Mouse (Mus musculus): ENCODE results near the gene Krt8.

Krt8 gene

GRCm38 (mm10) chr15:102004189-102004588, at the start of gene Krt8:
Gene Krt8, minus strand, starts transcription at chr15:102004482.
- no peak for DNase-seq (ENCODE audit: inconsistent age in 2 of 2, low spot score in 1 of 2)

DNA sequence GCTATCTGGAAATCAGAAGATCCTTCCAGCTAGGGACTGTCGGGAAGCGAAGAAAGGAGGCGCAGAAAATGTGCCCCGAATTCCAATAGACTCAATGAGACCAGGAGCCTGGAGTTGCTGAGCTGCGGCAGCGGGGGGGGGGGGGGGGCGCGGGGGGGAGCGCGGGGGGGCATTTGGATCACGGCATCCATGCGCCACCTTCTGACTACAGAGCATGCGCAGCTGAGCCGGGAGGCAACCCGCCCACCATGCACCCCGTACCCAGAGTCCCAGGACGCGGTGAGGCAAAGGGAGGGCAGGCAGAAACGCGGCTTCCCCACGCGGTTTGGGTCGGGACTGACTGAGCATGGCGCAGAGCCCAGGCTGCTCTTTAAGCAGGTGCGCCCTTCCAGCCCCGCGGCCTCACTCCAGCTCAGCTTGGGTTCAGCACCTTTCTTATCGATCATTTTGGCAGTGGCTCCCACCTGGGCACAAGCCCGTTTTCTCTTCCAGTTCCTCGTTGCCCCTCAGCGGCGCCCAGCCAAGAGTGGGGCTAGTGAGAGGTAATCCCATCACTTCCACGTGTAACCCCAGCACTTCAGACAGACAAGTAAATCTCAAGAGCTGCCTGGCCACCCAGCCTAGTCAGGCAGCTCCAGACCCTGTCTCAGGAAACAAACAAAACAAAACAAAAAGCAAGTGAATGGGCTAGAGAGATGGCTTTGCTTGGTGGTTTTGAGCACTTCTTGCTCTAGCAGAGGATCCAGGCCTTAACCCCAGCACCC, 47.8 kb upstream of the Krt8 start:
- peak; percentile 76 to 79 for DNase-seq (ENCODE audit: inconsistent age in 2 of 2, low spot score in 1 of 2)

- DNase-seq (ENCODE audit: inconsistent age in 2 of 2, low spot score in 1 of 2) = no peak
Measured at GRCm38 (mm10) chr15:102049871-102050270, 45.6 kb upstream of the Krt8 start.

DNA sequence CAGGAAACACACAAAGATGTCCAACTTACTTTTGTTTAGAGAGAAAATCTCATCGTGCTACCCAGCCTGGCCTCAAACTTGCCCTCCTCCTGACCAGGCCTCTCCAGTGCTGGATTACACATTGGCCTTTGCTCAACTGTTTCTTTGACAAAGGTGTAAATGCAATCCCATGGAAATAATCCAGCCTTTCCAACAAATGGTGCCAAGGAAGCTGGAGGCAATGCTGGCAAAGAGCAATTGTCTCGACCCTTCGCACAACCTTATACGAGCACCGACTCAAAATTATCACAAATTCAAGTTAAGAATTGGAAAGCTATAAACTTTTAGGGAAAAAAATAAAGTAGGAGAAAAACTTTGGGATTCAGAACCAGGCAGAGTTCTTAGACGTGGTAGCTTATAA, 43.7 kb upstream of the Krt8 start:
- no peak for DNase-seq (ENCODE audit: inconsistent age in 2 of 2, low spot score in 1 of 2)

- no peak for DNase-seq (ENCODE audit: inconsistent age in 2 of 2, low spot score in 1 of 2)
Measured at GRCm38 (mm10) chr15:102045691-102046090, 41.4 kb upstream of the Krt8 start.

DNA sequence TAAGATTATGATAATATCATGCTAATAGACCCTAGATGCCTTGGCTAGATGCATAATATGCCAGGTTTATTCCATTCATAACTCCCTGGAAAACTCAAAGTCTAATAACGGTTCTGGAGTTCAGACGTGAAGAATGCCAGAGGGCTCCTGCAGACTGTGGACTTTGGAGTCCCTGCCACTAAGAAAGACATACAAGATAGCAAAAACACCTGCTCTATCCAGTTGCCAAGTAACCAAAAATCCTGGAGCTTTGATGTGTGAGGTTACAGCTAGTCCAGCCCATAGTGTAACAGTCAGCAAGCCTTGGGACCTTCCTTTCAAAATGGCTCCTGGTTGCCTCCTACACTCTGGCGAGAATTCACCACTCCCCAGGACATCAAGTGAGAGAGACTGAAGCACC, 40.5 kb upstream of the Krt8 start:
- no peak for DNase-seq (ENCODE audit: inconsistent age in 2 of 2, low spot score in 1 of 2)

GRCm38 (mm10) chr15:102041951-102042350, 37.7 kb upstream of the Krt8 start:
- DNase-seq (ENCODE audit: inconsistent age in 2 of 2, low spot score in 1 of 2) = no peak

- DNase-seq (ENCODE audit: inconsistent age in 2 of 2, low spot score in 1 of 2) = no peak
Measured at GRCm38 (mm10) chr15:102040277-102040676, 36.0 kb upstream of the Krt8 start.

GRCm38 (mm10) chr15:102034121-102035053, 30.1 kb upstream of the Krt8 start:
- no peak for DNase-seq (ENCODE audit: inconsistent age in 2 of 2, low spot score in 1 of 2)

DNA sequence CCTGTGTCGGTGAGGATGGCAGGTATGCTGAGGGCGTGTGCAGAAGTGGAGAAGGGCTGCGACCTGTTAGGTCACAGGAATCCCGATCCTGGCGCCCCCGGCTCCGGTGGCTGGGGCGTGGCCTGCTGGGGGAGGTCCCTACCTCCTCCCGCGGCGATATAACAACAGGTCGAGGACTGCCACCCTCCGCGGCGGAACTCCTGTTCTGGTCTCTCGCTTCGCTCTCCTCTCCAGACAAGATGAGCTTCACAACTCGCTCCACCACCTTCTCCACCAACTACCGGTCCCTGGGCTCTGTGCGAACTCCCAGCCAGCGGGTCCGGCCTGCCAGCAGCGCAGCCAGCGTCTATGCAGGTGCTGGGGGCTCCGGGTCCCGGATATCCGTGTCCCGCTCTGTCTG, 23.8 kb upstream of the Krt8 start, which contains the start of gene Krt18:
Gene Krt18, plus strand, starts transcription at position 141 of the 400 bp plus-strand sequence.
- no peak for DNase-seq (ENCODE audit: inconsistent age in 2 of 2, low spot score in 1 of 2)

GRCm38 (mm10) chr15:102026430-102026829, 22.1 kb upstream of the Krt8 start:
- DNase-seq (ENCODE audit: inconsistent age in 2 of 2, low spot score in 1 of 2) = no peak

DNA sequence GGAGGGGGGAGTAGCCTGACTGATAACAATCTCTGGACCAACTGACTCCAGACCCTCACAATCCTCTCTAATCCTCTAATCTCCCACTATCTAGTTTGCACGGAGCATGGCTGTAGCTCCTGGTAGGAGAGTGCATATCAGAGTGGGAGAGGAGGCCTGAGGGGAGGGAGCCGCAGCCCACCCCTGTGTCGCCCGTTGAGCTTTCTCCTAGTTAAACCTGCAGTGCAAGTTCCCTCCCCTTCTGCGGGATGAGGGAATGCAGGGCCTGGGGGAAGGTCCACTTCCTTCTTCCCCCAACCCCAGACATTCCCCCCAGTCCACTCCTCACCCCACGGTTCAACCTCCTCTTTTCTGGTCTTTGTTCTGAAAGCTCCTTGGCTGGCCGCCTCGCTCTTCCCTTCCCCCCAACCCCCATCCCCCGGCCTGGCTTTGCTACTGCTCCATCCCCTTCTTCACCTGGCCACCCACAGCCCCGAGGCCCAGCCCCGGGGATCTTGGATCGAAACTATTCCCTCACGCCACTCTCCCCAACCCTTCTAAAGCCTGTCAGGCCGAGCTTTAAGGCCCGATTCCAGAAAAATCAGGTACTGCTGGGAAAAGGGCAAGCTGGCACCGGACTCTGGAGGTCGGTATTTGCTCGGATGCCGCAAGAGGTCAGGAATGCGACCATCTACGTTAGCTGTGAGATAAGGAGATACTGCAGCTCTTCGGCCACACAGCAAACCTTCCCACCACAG, 21.0 kb upstream of the Krt8 start:
- DNase-seq (ENCODE audit: inconsistent age in 2 of 2, low spot score in 1 of 2) = no peak

DNA sequence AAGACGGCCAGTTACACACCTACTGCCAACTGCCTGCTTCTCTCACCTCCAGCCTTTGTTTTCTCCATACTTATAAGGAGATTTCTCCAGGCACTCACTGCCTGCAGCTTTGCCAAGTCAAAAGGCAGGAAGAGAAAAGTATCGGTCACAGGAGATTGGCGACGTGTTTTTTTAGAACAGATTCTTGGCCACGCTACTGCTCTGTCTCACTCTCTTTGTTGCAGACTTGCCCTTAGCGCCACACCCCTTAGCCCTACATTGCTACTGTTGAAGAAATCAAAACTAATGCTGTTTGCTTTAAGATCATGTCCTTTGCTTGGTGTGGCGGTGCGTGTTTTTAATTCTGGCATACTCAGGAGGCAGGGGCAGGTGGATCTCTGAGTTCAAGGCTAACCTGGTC, 19.6 kb upstream of the Krt8 start:
- DNase-seq (ENCODE audit: inconsistent age in 2 of 2, low spot score in 1 of 2) = no peak

DNA sequence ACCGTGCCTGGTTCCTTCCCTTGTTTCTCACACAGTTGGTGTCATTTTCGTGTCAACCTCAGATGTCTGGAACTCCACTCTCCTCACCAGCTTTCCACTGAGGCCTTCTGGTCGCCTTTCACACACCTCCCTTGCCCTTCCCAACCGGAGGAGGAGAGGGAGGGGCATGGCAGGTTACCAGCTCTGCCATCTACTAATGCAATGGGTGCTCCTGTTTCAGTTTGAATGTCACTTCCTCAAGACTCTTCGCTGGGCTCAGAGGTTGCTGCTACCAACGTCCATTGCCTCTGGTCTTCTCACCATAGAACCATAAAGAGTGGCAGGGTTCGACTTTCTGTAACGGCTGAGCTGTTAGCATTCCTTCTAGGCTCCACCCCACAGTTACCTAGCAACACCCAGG, 18.2 kb upstream of the Krt8 start:
- no peak for DNase-seq (ENCODE audit: inconsistent age in 2 of 2, low spot score in 1 of 2)

GRCm38 (mm10) chr15:102017918-102018463, 13.7 kb upstream of the Krt8 start:
- no peak for DNase-seq (ENCODE audit: inconsistent age in 2 of 2, low spot score in 1 of 2)

- DNase-seq (ENCODE audit: inconsistent age in 2 of 2, low spot score in 1 of 2) = no peak
Measured at GRCm38 (mm10) chr15:102016787-102017186, 12.5 kb upstream of the Krt8 start.

GRCm38 (mm10) chr15:102016096-102016495, 11.8 kb upstream of the Krt8 start:
- peak; percentile 45 to 55 for DNase-seq (ENCODE audit: inconsistent age in 2 of 2, low spot score in 1 of 2)

GRCm38 (mm10) chr15:102014848-102015247, 10.6 kb upstream of the Krt8 start:
- no peak for DNase-seq (ENCODE audit: inconsistent age in 2 of 2, low spot score in 1 of 2)

- DNase-seq (ENCODE audit: inconsistent age in 2 of 2, low spot score in 1 of 2) = peak; percentile 42 to 65
Measured at GRCm38 (mm10) chr15:102013651-102014050, 9.4 kb upstream of the Krt8 start.

- no peak for DNase-seq (ENCODE audit: inconsistent age in 2 of 2, low spot score in 1 of 2)
Measured at GRCm38 (mm10) chr15:102012260-102012765, 8.0 kb upstream of the Krt8 start.
